Mouse (Mus musculus) neutrophil, adult 65 days (primary cell): Measurements from ENCODE around the gene Pwp1. TPM values are rescaled to one million over a fixed set of nuclear protein-coding genes. Genes with fewer than 3 reads are reported as not detected.

Experiments used
- total RNA-seq: library from RNA; stranded (reverse); gene quantifications from 2 replicates; pipeline ENCODE4 v1.2.4, GENCODE M21; 2023

Pwp1 gene
- 30.6 and 41.1 TPM in 2 replicates for total RNA-seq

GRCm38 (mm10) chr10:85829085-85829853 lies at the start of gene Pwp1:
Pwp1 (plus strand) TSS chr10:85829494.

GRCm38 (mm10) chr10:85916498-85917309 lies 87.4 kb downstream of the Pwp1 start, which contains the start of gene Prdm4:
Prdm4 (minus strand) TSS chr10:85917142.

GRCm38 (mm10) chr10:85927676-85928445 lies 98.6 kb downstream of the Pwp1 start, which contains the start of gene Ascl4:
Ascl4 (plus strand) TSS chr10:85927681.

Other genes with a start within 250 kb of the Pwp1 start
- gene Prdm4, start 87.6 kb downstream of the Pwp1 start, total RNA-seq = 41.3 and 55.0 TPM in 2 replicates
- not detected in 2 replicates for gene Ascl4, start 98.2 kb downstream of the Pwp1 start, total RNA-seq
- gene Rtcb, start 128.3 kb downstream of the Pwp1 start, total RNA-seq = 23.6 and 33.6 TPM in 2 replicates
- not detected in 2 replicates for gene Bpifc, start 182.4 kb downstream of the Pwp1 start, total RNA-seq
- 26.7 and 32.9 TPM in 2 replicates for gene Fbxo7, start 192.5 kb downstream of the Pwp1 start, total RNA-seq